Mouse (Mus musculus): ENCODE measurements around the gene Ap1b1.

DNA sequence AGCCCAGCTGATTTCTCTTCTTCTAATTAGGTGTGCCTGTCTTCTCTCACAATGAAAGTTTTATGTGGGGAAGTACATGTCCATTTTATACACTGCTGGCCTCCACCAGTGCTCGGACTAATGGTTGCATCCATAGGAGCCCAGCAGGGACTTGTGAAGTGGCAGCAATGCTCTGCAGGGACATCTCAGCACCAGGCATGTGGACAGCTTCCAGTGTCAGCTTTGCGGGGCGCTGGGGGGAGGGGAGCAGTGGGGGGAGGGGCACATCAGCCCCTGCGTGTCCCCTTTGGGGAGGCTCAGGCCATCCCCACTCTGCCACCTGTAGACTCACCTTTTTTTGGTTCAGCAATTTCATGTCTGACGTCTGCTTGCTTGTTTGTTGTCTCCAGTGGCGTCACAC, 33.2 kb upstream of the Ap1b1 start:
- TF ChIP-seq CTCF (IDR thresholded peaks at IDR 0.05; ENCODE audit: low read depth): no peak
- TF ChIP-seq EP300 (IDR thresholded peaks at IDR 0.05; ENCODE audit: low read depth): no peak
